Mouse (Mus musculus) adrenal gland, postnatal 25 days (tissue): ENCODE measurements around the gene Ptbp3. TPM values are rescaled to one million over a fixed set of nuclear protein-coding genes. Genes with fewer than 3 reads are reported as not detected.
"Not testable (repeated sequence)": the region's sequence is repeated elsewhere in the genome, so short reads cannot be mapped to it uniquely, and the experiment has no call there.

Experiments
- DNase-seq: peaks from one replicate; pipeline ENCODE4 v3.0.0; 2021; ENCODE audit warnings: mixed read lengths
- long read RNA-seq: library from polyadenylated mRNA; stranded (forward); transcript quantifications from one replicate; pipeline ENCODE4 v2.0.0, GENCODE M21; 2021
- total RNA-seq: library from RNA; stranded (reverse); gene quantifications from 2 replicates; pipeline ENCODE4 v1.2.3, GENCODE M21; 2021

Ptbp3 gene
- total RNA-seq = 119 and 128 TPM in 2 replicates
- long read RNA-seq, full-length matches to known transcripts = 3 of 12 reads
- long read RNA-seq, partial matches to known transcripts = 1 of 12 reads
- long read RNA-seq, other reads (novel, unspliced or antisense) = 8 of 12 reads

- peak; percentile 97 for DNase-seq
Observed at GRCm38 (mm10) chr4:59549175-59549976, at the start of gene Ptbp3. TSS of gene Ptbp3 (minus strand) at chr4:59549364.

- DNase-seq = no peak
Observed at GRCm38 (mm10) chr4:59596556-59596955, 47.4 kb upstream of the Ptbp3 start.

- no peak for DNase-seq
Observed at GRCm38 (mm10) chr4:59594614-59595013, 45.5 kb upstream of the Ptbp3 start.

DNA sequence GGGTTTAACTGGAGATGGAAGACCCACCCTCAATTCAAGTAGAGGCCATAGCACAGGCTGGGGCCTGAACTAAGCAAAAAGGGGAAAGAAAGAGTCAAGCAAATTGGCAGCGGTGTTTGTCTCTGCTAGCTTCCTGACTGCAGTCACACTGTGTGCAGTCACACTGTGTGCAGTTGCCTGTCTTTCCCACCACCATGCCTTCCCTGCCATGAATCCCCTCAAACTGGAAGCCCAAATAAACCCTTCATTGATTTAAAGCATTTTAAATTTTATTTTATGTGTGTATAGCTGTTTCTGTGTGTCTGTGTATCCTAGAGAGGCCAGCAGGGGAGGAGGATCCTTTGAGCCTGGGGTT is 38.7 kb upstream of the Ptbp3 start:
- DNase-seq = no peak

- DNase-seq = no peak
Observed at GRCm38 (mm10) chr4:59587215-59587871, 38.2 kb upstream of the Ptbp3 start.

- DNase-seq = peak; percentile 9
Observed at GRCm38 (mm10) chr4:59585097-59585496, 35.9 kb upstream of the Ptbp3 start.

DNA sequence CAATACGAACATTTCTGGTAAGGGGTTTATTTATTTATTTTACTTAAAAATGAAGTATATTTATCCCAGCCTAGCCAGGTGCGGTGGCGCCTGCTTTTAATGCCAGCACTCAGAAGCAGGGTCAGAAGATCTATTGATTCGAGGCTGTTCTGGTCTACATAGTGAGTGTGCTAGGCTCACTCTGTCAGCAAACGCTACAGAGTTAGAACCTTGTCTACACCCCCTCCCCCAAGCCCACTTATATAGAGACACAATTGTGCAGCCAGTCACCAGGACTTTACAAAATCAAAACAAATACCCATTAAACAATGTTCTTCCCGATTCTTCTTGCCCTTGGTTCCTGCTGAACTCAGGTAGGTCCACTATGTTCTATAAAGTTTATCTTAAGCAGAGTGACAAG is 33.0 kb upstream of the Ptbp3 start:
- DNase-seq = no peak

GRCm38 (mm10) chr4:59581314-59582185 is 32.4 kb upstream of the Ptbp3 start, which contains the start of gene Hsdl2:
TSS of gene Hsdl2 (plus strand) at chr4:59581563.
- DNase-seq = peak; percentile 99

- peak; percentile 27 for DNase-seq
Observed at GRCm38 (mm10) chr4:59580495-59581281, 31.5 kb upstream of the Ptbp3 start.

DNA sequence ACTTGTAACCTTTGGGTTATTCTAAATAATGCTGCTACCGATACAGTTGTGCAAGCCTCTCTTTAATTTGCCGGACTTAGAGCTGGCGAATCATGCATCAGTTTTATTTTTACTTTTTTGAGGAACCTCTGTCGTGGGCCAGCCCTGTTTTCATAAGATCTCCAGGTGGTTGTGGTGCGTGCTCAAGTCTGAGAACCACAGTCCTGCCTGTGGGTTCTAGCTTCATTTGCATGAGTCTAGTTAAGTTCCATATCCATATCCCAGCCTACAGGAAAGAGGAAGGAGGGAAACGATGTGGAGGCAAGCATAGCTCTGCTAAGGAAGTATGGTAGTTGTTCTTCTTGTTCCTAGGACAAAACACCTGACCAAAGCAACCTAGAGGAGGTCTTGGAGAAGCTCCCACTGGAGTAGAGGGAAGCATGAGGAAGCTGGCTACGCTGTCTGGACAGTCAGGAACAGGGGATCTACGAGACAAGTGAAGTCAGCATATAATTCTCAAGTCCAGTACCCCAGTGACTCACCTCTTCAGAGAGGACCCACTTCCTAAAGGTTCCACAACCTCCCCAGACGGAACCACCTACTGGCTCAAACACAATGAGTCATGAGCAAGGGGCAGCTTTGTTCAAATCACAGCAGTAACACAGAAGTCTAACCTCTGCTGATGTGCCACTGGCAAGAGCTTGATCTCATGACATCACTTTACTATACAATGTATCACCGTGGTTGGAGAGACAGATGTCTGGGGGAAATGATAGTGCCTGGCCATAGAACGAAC is 26.2 kb upstream of the Ptbp3 start:
- no peak for DNase-seq

GRCm38 (mm10) chr4:59572521-59573118 is 23.5 kb upstream of the Ptbp3 start:
- DNase-seq = no peak

- not testable (repeated sequence) for DNase-seq
Observed at GRCm38 (mm10) chr4:59570519-59570918, 21.4 kb upstream of the Ptbp3 start.

DNA sequence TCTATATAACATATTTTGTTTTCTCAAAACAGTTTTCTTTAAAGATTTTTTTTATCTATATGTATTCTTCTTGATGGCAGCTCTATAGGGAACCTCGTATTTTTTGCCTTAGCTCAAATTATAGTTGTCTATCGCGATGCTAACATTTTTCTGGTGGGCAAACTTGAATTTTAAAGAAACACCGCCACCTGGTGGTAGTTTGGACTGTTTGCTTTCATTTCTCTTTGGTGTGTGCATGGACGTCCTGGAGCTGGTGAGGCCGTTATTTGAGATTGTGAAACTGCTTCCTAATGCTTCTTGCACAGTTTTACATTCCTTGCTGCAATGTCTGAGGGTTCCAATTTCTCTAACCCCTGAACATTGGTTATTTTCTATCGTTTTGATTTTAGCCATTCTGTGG is 20.4 kb upstream of the Ptbp3 start:
- peak; percentile 55 for DNase-seq

DNA sequence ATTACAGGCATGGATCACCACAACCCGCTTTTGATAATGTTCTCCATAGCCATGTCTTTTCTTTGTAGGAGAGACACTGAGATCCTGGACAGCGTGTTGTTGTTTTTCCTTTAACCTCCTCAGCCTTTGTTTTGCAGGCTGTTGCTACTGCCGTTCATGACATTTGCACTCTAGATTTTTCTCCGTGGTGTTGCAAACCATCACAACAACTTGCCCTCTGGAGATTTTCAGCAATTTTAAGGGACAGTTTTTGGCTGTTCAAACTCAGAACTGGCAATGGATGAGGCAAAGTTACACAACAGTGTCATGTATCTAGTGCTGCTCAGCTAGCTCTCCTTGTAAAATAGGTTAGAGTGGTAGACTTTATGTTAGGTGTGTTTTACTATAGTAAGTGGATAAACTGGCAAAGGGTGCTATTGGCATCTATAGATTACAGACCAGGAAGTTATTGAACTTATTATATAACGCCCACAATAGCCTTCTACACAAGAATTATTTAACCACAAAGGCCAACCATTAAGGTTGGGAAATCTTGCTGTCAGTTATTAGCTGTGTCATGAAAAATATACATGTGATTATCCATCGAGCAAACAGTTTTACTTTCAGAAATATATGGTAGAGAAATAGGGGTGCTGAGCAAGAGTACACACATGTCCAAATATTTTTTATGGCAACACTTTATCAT is 18.6 kb upstream of the Ptbp3 start:
- no peak for DNase-seq

DNA sequence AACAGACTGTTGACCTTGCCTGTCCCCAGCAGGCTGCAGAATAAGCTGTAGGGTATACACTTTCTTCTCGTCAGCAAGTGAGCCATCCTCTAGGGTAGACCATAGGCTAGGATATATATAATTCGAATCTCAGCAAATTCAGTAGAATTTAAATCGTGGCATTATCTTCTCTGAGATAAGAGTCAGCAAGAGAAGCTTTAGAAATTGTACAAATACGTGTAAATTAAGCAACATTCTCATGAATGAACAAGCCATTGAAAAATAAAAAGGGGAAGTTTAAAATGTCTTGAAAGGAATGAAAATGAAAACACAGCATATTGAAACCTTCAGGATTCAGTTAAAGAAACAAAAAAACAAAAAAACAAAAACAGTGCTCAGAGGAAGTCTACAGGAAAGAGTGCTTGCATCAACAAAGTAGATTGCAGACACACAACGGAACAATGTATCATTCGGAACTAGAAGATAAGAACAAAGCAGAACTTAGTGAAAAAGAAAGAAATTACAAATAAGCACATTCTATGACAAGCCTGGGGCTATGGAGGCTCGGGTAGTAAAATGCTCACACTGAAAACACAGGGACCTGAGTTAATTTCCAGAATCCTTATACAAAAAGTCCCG is 16.5 kb upstream of the Ptbp3 start:
- no peak for DNase-seq

- DNase-seq = no peak
Observed at GRCm38 (mm10) chr4:59564128-59564527, 15.0 kb upstream of the Ptbp3 start.

- DNase-seq = peak; percentile 14
Observed at GRCm38 (mm10) chr4:59560141-59560540, 11.0 kb upstream of the Ptbp3 start.

DNA sequence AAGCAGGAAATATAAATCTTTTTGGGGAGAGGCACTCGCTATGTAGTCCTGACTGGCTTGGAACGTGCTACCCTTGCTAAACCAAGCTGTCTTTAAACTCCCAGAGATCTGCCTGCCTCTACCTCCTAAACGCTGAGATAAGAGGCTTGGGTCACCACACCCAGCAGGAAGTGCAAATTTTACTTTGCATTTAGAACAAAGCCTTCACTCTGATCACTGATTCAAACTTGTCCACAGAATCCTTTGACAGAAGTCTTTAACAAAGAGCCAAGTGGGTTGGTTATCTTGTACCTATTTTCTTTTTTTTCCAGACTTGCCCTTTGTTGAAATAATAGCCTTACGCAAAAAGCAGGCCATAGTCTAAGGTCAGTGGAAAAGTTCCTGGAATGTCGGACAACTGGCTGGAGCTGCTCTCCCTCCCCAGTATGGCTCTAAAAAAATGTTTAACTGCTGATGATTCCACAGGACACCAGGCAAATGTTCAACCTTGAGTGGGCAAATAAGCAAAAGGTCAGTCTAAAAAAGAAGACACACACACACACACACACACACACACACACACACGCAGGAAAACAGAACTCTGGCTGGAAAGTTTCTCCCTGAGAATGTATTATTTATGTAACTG is 9.0 kb upstream of the Ptbp3 start:
- DNase-seq = peak; percentile 13

DNA sequence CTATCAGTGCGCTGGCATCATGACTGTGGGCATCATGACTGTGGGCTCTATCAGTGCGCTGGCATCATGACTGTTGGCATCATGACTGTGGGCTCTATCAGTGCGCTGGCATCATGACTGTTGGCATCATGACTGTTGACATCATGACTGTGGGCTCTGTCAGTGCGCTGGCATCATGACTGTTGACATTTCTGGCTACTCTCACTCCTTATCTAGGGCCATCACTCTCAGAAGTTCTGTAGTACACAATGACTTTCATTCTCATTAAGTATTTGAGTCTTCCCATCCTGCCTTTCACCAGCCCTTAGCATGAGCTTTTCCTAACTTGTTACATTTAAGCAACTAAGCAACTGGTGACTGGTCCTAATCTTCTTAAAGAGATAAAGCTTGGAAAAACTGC is 8.2 kb upstream of the Ptbp3 start:
- not testable (repeated sequence) for DNase-seq
